Mouse (Mus musculus) midbrain, embryonic 11.5 days (tissue): Measurements from ENCODE around the gene Sorcs1. TPM values are rescaled to one million over a fixed set of nuclear protein-coding genes. Genes with fewer than 3 reads are reported as not detected.

Experiments
- ATAC-seq: fragments of 200-750 bp; cut with Nextera tagmentation; 2 replicates; pipeline ENCODE4 v1.8.0; 2017; ENCODE audit warnings: moderate TSS enrichment, moderate library complexity; ENCODE audit not compliant: low FRiP score
- DNase-seq: peaks from one replicate; pipeline ENCODE4 v3.0.0; 2015; ENCODE audit warnings: low spot score; ENCODE audit errors: missing footprints
- H3K27ac ChIP-seq: fragments of 300-500 bp; sonication (generic); 2 replicates; pipeline ENCODE4 v1.5.1; 2014; ENCODE audit warnings: low read depth, low read length
- H3K27me3 ChIP-seq: fragments of 300-500 bp; sonication (generic); 2 replicates; pipeline ENCODE4 v1.6.1; 2014; ENCODE audit warnings: mild to moderate bottlenecking, low read length, moderate library complexity, mixed read lengths; ENCODE audit not compliant: control insufficient read depth, insufficient read depth
- H3K36me3 ChIP-seq: fragments of 300-500 bp; sonication (generic); 2 replicates; pipeline ENCODE4 v1.6.1; 2014; ENCODE audit warnings: mild to moderate bottlenecking, low read length, moderate library complexity, mixed read lengths; ENCODE audit not compliant: control insufficient read depth, insufficient read depth
- H3K4me1 ChIP-seq: fragments of 300-500 bp; sonication (generic); 2 replicates; pipeline ENCODE4 v1.6.1; 2014; ENCODE audit warnings: low read length; ENCODE audit not compliant: control insufficient read depth, insufficient read depth
- H3K4me2 ChIP-seq: fragments of 300-500 bp; sonication (generic); 2 replicates; pipeline ENCODE4 v1.6.1; 2014; ENCODE audit warnings: mild to moderate bottlenecking, moderate library complexity
- H3K4me3 ChIP-seq: fragments of 300-500 bp; sonication (generic); 2 replicates; pipeline ENCODE4 v1.5.1; 2014; ENCODE audit warnings: low read depth, low read length
- H3K9ac ChIP-seq: fragments of 300-500 bp; sonication (generic); 2 replicates; pipeline ENCODE4 v1.6.1; 2014; ENCODE audit warnings: low read length
- H3K9me3 ChIP-seq: fragments of 300-500 bp; sonication (generic); 2 replicates; pipeline ENCODE4 v1.6.1; 2016; ENCODE audit warnings: low read length; ENCODE audit not compliant: control insufficient read depth
- WGBS: fragments of 180-500 bp; shearing (Covaris S2); extraction: QIAGEN DNeasy Blood & Tissue Kit; methylation state at CpG from one replicate; pipeline ENCODE4 v1.1.7; 2014; 5-methylcytosine and 5-hydroxymethylcytosine counted together
- microRNA-seq: library from miRNA; unstranded; fragments of <30 nt; microRNA quantifications from one replicate; pipeline ENCODE4, GENCODE M21; 2017
- polyA plus RNA-seq: library from polyadenylated mRNA; unstranded; fragments of >200 nt; fragmentation: Nextera tagmentation; extraction: Ambion mirVana; gene quantifications from 2 replicates; pipeline ENCODE4 v1.2.1, GENCODE M21; 2014

Gene Sorcs1
- polyA plus RNA-seq, 1 experiment from 2014 or later, result 2.0 TPM

GRCm38 (mm10) chr19:50105842-50106585 lies 572.4 kb downstream of the Sorcs1 start:
- H3K4me2 ChIP-seq, result no peak overlapping the region
- no peaks in the 10 kb centered on the region for H3K27me3 ChIP-seq
- ATAC-seq, result no peak
- H3K4me1 ChIP-seq, result no peaks in the 10 kb centered on the region
- 76% methylated on average over 4 of the region's 4 CpGs for WGBS
- no peak overlapping the region for H3K27ac ChIP-seq
- no peak overlapping the region for H3K4me3 ChIP-seq
- no peaks in the 10 kb centered on the region for H3K9me3 ChIP-seq
- H3K9ac ChIP-seq, result no peak overlapping the region
- no peak for DNase-seq
- H3K36me3 ChIP-seq, result no peaks in the 10 kb centered on the region

Small RNAs within 50 kb of the gene (microRNA-seq; reads per million reads assigned to microRNA genes)
- not detected for gene Gm27749
